Mouse (Mus musculus): ENCODE measurements at regions not wholly inside any gene's neighbourhood (a gene's known extent, or its start where the extent isn't known, plus 50 kb on each side); places are given as distances from the start of the nearest gene placed in this dataset.
"Not testable (repeated sequence)": the region's sequence is repeated elsewhere in the genome, so short reads cannot be mapped to it uniquely, and the experiment has no call there.

DNA sequence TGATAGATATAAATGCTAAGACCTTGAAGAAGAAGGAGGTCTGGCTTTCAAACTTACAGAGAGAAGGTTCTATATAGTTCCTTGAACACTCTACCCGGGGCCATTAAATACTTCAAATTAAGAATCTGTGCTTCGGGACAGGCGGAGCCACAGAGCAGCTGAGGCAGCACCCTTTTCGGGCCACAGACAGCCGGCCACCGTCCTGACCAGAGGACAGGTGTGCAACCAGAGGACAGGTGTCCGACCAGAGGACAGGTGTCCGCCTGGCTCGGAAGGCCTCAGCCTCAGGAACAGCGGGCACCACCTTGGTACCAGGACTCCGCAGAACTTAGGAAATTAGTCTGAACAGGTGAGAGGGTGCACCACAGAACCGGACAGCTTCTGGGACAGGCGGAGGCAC is 60.8 kb upstream of the Olfr1507 start:
- not testable (repeated sequence) for TF ChIP-seq CTCF (IDR thresholded peaks at IDR 0.05; ENCODE audit: insufficient read depth, low read length); POLR2A (IDR thresholded peaks at IDR 0.05; ENCODE audit: borderline replicate concordance, extremely low read depth, low read depth, low read length)
